Mouse (Mus musculus) ovary, adult 18-20 months (tissue): ENCODE results near the gene Tepp.

Experiments
- DNase-seq: peaks from one replicate; pipeline ENCODE4 v3.0.0; 2022; ENCODE audit warnings: low spot score, mixed read lengths

Gene Tepp

GRCm38 (mm10) chr8:95310342-95310970, at the start of gene Tepp:
TSS of gene Tepp (plus strand) at chr8:95310566.
- DNase-seq = no peak

- no peak for DNase-seq
Observed at GRCm38 (mm10) chr8:95262181-95262580, 48.2 kb upstream of the Tepp start.

DNA sequence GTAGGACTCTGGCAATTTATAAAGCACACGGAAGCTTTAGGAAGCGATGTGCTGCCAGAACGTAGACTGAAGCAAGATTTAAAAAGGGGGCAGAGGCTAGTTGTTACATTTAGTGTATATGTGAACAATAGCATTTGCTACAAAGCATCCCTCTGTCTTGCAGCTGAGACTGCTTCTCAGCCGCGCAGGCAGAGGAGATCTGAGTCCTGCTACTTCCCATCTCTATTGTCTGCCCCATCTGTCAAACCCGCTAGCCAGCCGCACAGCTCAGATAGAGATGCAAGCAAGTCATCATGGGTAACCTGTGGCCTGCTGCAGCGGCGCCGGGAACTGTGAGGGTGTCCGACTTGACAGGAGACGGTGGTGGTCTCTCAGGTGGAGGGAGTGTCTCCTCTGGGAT, 39.9 kb upstream of the Tepp start:
- DNase-seq = no peak

DNA sequence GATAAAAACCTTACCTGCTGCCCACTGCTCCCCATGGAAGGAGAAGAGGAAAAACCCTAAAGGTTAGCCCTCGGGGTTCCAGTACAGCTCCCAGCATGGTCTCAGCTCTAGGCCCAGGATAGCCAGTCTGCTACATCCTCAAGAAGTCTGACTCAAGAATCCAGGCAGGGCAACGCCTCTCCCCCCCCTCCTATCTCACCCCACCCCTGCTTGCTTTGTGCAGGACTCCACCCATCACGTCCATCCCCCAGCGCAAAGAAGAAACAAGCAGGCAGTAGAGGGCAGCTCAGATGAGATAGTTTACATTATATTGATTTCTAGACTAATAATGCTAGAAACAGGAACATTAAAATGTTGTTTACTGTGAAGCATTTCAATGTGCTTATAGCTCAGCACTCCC, 38.5 kb upstream of the Tepp start:
- DNase-seq = no peak

DNA sequence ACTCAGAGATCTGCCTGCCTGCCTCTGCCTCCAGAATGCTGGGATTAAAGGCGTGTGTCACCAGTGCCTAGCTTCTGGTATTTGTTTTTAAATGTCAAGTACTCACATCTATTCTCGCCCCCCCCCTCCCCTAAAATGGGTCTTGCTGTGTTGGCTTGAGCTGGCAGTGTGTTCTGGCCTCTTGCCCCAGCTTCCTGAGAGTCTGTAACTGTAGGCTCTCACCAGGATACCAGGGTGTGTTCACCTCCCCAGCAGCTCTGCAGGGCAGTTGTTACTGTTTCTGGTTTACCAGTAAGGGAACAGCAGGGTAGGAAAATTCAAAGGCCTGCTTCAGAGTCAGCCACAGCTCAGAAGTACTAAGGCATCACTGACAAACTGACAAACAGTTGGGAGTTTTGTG, 37.5 kb upstream of the Tepp start:
- no peak for DNase-seq

DNA sequence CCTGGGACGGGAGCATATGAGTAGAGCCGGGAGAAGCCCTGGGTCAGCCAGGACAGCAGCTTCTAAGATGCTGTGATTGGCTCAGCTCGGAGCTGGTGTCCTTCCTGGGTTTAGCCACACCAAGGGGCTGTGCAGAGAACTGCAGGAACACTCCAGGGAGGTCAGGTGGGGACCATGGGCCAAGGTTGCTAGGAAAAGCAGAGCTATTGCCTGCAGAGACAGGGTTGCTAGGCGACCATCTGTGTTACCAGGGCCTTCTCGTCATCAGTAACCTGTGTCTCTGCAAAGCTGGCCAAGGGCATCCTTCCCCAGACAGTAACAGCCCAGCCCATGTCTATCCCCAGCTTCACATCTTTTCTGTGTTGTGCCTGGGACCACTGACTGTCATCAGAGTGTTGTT, 28.9 kb upstream of the Tepp start:
- DNase-seq = no peak

DNA sequence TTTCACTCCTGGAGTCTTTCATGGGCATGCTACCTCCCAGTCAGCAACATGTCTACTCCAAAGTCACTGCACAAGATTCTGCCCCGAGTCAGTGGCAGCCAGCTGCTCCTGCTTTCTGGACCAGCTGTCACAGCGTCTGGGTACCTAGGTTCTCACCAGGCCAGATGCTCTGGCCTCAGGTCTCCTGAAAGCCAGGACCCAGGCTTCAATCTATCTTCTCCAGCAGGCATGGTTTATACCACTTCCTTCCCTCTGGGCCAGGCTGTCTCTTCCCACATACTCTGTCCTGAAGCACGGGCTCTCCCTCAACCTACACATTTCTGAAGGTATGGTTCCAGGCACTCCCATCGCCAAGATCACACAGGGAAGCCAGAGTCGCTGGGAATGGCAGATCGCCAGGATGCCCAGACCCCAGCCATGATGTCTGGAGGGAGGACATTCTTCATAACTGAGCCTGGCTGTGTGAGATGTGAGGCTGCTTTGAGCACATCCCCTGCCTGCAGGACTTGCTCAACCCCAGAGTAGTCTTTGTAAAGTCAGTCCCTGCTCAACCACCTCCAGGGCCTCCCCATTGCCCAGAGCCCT, 21.2 kb upstream of the Tepp start:
- DNase-seq = no peak

DNA sequence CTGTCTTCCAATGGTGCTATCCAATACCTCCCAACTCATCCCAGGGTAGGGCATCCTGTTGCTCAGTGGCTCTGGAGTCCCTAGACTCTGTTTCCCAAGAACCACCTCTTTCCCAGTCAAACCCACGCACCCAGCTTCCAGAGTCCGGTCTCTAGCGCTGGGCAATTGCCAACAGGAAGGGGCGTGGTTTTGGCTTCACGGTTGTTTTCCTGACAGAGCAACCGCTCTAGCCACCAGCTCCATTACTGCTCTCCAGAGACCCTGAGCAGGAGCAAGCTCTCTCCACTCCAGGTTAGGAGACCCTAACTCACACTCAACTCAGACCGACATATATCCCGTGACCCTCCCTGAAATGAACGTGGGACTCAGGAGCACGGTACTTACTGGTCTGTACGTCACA, 17.2 kb upstream of the Tepp start:
- peak; percentile 76 for DNase-seq

DNA sequence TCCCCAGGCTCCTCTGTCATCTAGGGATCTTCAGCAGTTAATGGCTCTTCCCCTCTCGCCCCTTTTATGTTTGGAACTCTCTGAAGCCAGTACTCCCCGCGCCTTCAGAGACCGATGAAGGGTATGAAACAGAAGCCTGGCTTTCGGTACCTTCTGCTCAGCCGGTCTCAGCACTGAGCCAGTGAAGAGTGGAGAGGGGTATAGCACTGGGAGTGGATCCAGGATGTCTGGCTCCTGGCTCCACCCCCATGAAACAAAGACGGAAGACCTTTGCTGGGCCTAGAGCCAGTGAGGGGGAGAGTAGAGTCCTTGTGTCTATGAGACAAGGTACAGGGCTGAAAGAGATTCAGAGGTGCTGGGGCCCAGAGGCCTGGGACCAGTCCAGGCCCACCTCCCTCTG, 16.5 kb upstream of the Tepp start:
- DNase-seq = peak; percentile 64

GRCm38 (mm10) chr8:95302410-95302809, 8.0 kb upstream of the Tepp start:
- DNase-seq = no peak

GRCm38 (mm10) chr8:95305526-95305925, 4.8 kb upstream of the Tepp start:
- DNase-seq = no peak

DNA sequence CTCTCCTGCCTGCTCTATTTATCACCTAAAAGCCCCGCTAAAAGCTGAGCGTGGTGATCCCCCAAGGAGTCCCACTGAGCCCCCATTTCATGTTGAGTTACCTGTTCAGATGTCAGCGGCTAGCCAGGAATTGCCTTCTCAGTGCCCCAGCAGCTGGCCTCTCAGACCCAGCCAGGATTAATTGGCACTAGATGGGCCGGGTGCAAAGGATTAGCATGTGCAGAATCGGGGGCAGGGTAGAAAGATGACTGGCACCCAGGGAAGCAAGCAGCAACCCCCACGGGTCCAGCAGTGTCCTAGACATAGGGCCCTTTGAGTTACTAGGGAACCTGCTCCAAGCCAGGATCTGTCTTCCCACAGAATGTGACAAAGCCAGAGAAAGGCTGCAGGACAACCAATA, 3.9 kb upstream of the Tepp start, which contains the start of gene Cngb1:
TSS of gene Cngb1 (minus strand) at position 155 of the 400 bp plus-strand sequence.
- DNase-seq = no peak

DNA sequence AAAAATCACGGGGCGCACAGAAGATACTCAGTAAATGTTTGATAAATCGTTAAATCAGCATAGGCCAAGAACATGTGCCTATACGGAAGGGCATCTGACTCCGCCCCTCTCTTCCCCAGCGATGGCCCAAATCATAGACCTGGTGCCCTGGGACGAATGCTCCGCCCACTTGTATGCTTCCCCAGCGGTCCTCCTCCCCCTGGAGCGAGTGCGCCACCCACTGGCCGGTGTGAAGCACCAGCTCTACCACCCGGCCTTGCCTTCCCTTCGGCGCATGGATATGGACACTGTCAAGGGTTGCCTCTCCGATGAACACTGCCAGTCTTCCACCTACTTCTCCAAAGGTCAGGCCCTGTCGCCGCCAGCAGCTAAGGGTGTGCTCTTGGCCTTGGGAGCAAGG, 2.5 kb downstream of the Tepp start:
- DNase-seq = no peak

DNA sequence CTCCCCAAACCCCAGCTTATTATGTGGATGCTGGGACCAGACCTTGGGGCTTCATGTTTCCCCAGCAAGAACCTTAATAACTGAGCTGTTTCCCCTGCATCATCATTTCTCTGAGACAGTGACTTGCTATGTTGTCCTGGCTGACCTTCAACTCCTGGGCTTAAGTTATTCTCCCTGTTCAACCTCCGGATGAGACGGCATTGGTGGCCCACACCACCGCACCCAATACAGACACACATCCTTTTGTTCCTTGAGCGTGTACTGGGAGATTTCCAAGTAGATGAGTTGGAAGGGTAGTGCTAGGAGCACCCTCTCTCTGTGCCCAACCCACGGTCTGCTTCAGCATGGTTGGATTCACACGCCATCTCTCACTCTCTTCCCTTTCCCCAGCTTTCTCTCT, 3.5 kb downstream of the Tepp start:
- no peak for DNase-seq

DNA sequence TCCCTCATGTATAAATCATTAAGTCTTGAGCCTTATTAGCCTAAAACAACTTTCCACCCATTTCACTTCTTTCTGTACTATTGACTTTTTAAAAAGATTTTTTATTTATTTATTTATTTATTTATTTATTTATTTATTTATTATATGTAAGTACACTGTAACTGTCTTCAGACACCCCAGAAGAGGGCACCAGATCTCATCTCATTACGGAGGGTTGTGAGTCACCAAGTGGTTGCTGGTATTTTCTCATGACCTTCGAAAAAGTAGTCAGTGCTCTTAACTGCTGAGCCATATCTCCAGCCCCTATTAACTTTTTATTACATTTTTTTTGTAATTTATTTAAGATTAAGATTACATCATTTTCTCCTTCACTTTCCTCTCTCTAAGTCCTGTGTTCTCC, 4.3 kb downstream of the Tepp start:
- peak; percentile 45 for DNase-seq

DNA sequence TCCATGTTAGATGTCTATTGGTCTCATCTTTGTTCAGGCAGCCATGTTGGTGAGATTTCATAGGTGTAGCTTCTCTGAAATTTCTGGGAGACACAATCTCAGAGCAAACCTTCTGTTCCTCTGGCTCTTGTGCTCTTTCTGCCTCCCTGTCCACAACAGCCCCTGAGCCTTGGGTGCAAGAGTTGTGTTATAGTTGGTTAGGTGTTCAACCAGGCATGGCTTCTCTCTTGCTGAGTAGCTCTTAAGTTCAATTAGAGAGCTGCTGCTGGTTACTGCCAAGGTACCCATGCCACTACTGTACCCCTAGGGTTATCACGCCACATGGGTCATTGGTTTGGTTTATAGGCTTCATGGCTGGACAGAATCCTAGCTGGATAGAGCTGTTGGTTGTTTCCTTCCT, 5.0 kb downstream of the Tepp start:
- DNase-seq = no peak

GRCm38 (mm10) chr8:95320224-95321139, 10.1 kb downstream of the Tepp start:
- peak; percentile 36 for DNase-seq

DNA sequence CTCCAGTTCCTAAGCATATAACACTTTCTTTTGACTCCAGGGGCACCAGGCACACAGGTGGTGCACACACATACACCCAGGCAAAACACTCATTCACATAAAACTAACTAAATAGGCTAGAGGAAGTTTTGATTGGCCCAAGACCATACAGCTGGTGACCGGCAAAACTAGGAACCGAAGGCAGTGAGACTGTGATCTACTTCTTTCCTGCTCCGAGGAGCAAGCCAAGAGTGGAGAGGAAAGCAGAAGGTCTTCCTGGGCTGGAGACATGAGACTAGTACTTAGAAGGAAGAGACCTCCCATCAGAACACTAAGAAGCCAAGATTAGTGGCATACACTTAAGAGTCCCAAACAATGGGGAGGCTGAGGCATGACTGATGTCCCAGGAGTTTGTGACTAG, 12.8 kb downstream of the Tepp start:
- no peak for DNase-seq

- no peak for DNase-seq
Observed at GRCm38 (mm10) chr8:95324646-95325045, 14.3 kb downstream of the Tepp start.

DNA sequence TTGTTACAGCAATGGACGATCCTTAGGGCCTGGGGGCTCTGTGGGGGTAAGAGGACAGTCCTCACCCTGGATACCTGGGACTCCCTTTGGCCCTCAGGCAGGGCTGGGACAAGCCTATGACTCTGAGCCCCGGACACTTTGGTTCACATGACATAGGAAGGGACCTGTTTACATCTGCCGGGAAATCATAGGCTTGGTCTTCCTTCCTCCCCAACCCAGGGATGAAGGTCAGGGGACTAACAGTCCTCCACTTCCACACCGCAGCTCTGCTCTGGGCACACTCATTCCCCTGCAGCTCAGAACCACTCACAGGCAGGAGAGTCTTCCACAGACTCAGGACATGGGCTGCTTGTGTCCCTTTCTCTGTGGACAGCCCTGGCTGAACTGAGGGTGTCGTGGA, 16.5 kb downstream of the Tepp start:
- no peak for DNase-seq

GRCm38 (mm10) chr8:95327866-95328465, 17.6 kb downstream of the Tepp start:
- DNase-seq = no peak

- no peak for DNase-seq
Observed at GRCm38 (mm10) chr8:95330367-95330766, 20.0 kb downstream of the Tepp start.
